Mouse (Mus musculus) lung, adult 2 months (tissue): ENCODE measurements around the gene Sept1. TPM values are rescaled to one million over a fixed set of nuclear protein-coding genes. Genes with fewer than 3 reads are reported as not detected.
A peak's percentile ranks its signal among the peaks of the same experiment; 100 is the strongest.

Experiments
- DNase-seq: peaks from one replicate; pipeline ENCODE4 v3.0.0; 2022
- H3K4me1 ChIP-seq: fragments of 200-500 bp; 2 replicates; pipeline ENCODE4 v1.6.1; 2011; ENCODE audit warnings: low read length; ENCODE audit not compliant: control insufficient read depth, insufficient read depth
- H3K4me3 ChIP-seq: fragments of 200-500 bp; replicated peaks from 2 replicates; pipeline ENCODE3; 2011; ENCODE audit warnings: low read depth, mild to moderate bottlenecking, control low read depth, low read length; ENCODE audit errors: extremely low read depth
- CTCF ChIP-seq: fragments of 200-500 bp; IDR thresholded peaks from 2 replicates; pipeline ENCODE4 v1.5.1; 2011; ENCODE audit warnings: mild to moderate bottlenecking, low read length, control low read depth; ENCODE audit not compliant: insufficient read depth
- POLR2A ChIP-seq: fragments of 200-500 bp; IDR thresholded peaks from 2 replicates; pipeline ENCODE4 v1.6.1; 2011; ENCODE audit warnings: low read depth, mild to moderate bottlenecking, control low read depth, low read length, borderline replicate concordance; ENCODE audit errors: extremely low read depth
- WGBS: fragments of 180-500 bp; shearing (Covaris S2); methylation state at CpG from one replicate; pipeline ENCODE4 v1.1.7; 2018; 5-methylcytosine and 5-hydroxymethylcytosine counted together
- polyA plus RNA-seq: library from polyadenylated mRNA; depleted of rRNA; stranded (reverse); fragments of >200 nt; gene quantifications from 2 replicates; pipeline ENCODE4 v1.2.3, GENCODE M21; 2012

Gene Sept1
- polyA plus RNA-seq, 1 experiment = 28.5 TPM

DNA sequence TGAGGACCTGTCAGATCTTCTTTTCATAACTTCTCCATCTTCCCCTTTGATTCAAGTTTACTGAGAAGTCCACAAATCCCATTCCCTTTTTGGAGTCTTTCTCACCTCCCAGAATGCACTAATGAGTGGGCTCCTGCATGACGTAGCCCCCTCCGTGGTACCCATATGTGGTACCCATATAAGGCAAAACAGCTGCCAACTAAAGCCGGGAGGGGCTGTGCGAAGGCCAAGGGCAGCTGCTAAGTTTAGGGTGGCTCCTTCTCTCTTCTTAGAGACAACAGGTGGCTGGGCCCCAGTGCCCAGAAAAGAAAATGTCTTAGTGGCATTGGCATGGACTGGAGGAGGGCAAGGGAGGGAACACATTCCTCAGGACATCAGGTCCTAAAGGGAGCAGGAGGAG is 22.7 kb downstream of the Sept1 start:
- TF ChIP-seq POLR2A (no peak), CTCF (no peak)
- DNase-seq = no peak
- H3K4me1 ChIP-seq = peaks cover 4% of the 10 kb centered on the region
- WGBS = 84% methylated on average over 4 of the region's 4 CpGs
- no peak overlapping the region for H3K4me3 ChIP-seq

DNA sequence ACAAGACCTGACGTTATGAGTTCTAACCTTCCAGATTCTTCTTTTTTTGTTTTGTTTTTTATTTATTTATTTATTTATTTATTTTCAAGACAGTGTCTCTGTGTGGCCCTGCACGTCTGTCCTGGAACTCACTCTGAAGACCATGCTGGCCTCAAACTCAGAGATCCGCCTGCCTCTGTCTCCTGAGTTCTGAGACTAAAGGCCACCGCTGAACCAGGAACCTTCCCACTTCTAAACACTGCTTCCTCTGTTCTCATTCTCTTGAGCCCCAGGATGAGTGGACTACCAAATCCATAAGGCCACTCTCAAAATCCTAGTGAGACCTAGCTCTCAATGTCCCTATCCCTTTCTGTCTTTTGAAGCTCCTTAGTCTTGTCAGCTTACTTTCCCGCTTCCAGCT is 23.1 kb downstream of the Sept1 start:
- 77% methylated on average over 5 of the region's 5 CpGs for WGBS
- DNase-seq = no peak
- TF ChIP-seq POLR2A (no peak), CTCF (no peak)
- Histone ChIP-seq H3K4me1 (peaks cover 4% of the 10 kb centered on the region), H3K4me3 (no peak overlapping the region)

DNA sequence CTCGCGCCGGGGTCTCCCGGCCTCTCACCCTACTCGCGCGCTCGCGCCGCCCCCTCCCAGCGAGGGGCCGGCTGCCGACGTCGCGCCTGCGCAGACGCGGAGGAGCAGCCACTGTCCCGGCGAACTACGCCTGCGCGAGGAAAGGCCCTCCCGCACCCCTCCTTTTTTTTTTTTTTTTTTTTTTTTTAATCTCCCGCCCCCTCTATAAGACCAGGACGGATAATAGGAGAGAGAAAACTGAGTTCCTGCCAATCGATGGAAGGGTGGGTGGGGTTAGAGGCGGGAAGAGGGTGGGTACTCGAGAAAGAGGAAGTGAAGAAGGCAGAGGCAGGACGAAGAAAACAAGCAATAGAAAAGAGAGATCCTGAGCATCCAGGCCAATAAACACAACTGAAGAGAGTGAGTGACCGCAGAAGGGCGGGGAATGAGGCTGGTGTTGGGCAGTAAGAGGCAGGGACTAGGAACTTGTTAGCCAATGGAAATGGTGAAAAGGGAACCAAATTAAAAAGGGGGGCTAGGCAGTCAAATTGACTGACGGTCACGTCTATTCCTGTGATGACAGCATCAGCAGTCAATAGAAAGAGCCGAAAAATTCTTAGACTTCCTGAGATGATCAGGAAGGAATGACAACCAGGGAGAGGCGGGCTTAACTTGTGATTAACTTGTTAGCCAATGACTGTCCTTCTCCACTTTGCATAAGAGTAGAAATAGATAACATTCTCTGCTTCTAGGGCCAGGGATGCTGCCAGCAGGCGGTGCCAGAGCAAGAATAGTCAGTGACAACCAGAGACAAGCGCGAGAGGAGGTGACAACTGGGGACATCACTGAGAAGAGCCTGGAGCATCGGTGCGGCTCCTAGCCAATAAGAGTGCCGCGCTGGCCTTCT is 24.1 kb downstream of the Sept1 start, which contains the start of gene Mylpf:
Mylpf (plus strand) TSS at position 338 of the 886 bp plus-strand sequence.
- WGBS = under 1% methylated on average over 44 of the region's 44 CpGs
- peak; percentile 85 for DNase-seq
- peaks cover 4% of the 10 kb centered on the region for H3K4me1 ChIP-seq
- peak within 1 kb of the TSS; percentile 83 for H3K4me3 ChIP-seq
- TF ChIP-seq POLR2A (peak; percentile 88; the same call in 1 of the 2 replicates), CTCF (peak; percentile 64)

DNA sequence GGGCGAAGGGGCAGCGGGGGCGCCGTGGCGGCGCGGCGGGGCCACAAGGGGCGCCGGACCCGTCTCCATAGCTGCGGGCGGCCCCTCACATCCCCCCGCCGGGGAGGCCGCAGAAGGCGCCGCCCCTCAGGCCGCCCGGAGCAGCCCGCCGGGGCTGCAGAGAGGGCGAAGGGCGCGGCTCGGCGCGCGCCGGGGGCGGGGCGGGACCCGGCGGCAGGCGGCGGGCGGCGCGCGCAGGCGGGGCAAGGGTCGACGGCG is 24.7 kb downstream of the Sept1 start, which contains the start of gene Tbc1d10b:
Tbc1d10b (minus strand) TSS at position 174 of the 258 bp plus-strand sequence.
- under 1% methylated on average over 28 of the region's 44 CpGs for WGBS
- TF ChIP-seq POLR2A (no peak), CTCF (no peak)
- DNase-seq = no peak
- peaks cover 4% of the 10 kb centered on the region for H3K4me1 ChIP-seq
- H3K4me3 ChIP-seq = peak within 1 kb of the TSS; percentile 83

DNA sequence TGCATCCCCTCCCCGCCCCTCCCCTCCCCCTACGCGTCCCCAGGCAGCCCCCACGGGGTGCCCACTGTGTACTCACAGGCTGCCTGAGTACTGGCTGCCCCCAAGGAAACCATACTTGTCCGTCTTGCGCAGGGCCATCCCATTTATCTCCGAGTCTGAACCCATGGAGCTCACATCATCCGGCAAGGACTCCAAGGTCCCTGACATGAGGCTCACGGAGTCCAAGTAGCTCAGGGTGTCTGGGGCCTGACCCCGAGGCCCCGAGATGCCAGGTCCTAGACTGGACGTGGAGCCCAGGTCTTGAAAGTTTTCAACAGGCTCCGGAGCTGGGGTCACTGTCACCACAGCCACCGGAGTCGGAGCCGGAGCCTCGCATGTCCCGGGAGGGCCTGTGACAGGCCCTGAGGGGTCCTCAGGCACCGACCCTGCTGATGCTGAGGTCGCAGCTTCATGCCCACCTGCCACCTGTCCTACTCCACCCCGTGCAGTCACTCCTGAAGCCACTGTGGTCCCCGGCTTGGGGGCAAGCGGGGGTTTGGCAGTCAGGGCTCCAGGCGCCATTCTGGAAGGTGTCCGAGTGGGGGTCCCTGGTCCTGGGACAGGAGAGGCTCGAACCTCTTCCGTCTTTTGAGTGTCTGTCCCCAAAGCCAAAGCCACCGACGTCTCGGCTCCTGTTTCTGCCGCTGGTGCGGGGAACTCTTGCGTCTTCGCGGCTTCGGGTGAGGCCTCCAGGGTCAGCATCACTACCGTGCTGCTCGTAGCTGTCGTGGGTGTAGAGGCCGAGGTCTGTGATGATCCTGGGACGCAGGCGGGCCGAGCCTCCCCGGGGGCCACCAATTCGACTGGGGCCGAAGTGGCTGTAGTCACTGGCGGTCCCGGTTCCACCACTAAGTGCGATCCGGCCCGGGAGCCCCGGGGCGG is 25.3 kb downstream of the Sept1 start:
- Histone ChIP-seq H3K4me3 (peak overlapping the region; percentile 83), H3K4me1 (peaks cover 4% of the 10 kb centered on the region)
- DNase-seq = no peak
- TF ChIP-seq POLR2A = no peak
- TF ChIP-seq CTCF = no peak
- WGBS = under 1% methylated on average over 53 of the region's 53 CpGs

DNA sequence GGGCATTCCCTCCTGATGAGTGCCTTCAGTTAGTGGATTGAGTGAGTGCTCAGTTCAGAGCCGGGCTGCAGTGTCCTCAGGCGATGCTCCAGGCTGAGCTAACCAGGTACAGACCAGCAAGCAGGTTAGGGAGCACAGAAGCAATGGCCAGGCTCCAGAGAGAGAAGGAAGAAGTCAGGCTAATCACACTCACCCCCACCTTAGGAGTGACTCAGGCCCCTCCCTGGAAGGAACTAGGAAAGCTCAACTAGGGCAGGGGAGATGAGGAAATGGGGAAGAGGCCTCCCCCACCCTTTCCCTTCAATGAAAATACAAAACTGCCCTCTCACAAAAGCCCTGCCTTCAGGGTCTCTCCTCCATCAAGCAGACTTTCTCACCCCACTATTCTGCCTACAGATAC is 26.3 kb downstream of the Sept1 start:
- DNase-seq = no peak
- TF ChIP-seq CTCF (no peak), POLR2A (no peak)
- H3K4me3 ChIP-seq = peak overlapping the region; percentile 83
- WGBS = 37% methylated on average over 2 of the region's 2 CpGs
- peaks cover 4% of the 10 kb centered on the region for H3K4me1 ChIP-seq

DNA sequence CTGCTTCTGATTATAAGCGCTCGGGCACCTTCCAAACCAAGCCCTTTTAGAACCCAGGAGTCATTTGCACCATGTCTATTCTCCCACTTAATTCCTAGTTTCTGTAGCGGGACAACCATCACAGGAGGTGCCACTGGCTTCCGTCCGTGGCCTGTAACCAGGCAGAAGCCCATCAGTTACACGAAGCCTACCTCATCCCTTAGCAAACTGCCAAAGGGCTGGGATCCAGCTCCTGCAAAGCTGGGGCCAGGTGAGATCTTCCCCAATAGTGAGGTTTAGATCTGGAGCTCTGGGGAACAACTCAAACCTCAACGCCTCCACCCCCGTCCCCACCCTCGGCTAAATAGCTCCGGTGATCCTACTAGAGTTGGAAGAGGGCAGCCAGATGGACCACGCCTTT is 36.4 kb downstream of the Sept1 start:
- WGBS = 49% methylated on average over 11 of the region's 11 CpGs
- DNase-seq = no peak
- Histone ChIP-seq H3K4me1 (peaks cover 9% of the 10 kb centered on the region), H3K4me3 (no peak overlapping the region)
- TF ChIP-seq CTCF (no peak), POLR2A (no peak)

DNA sequence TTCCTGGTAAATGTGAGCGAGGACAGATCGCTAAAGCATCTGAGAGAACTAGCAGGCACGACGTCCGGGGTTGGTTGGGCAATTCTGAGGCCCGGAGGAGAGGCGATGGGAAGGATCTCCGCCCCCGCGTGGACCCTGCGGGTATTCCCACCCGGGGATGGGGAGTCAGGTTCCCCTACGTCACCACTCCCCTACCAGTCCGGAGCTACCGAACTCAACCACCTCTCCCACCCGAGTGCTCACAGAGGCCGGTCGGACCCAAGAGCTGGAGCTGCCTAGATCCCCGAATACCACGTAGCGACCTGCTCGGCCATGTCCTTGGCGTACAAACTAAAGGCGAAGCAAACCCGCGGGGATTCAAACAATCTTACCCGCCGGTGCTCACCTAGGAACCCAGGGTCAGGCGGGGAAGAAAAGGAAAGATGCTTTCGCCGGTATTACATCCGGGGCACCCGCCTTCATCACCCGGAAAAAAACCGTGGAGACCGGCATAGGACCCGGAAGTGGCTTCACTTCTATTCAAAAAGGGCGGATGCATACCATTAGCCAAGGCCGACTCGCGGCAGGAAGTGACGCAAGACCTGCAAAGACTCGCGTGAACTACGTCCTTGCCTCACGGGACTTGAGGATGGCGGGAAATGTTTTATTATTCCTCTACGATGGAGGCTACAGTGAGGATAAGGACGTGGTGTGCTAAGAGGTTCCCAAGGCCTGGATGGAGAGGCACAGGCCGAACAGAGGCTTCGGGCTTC is 37.2 kb downstream of the Sept1 start, which contains the start of gene Cd2bp2:
Cd2bp2 (minus strand) TSS at position 507 of the 752 bp plus-strand sequence.
- Histone ChIP-seq H3K4me3 (peak within 1 kb of the TSS; percentile 82), H3K4me1 (peaks cover 9% of the 10 kb centered on the region)
- no peak for TF ChIP-seq CTCF
- TF ChIP-seq POLR2A = peak; percentile 52; the same call in 1 of the 2 replicates
- under 1% methylated on average over 51 of the region's 51 CpGs for WGBS
- peak; percentile 92 for DNase-seq

DNA sequence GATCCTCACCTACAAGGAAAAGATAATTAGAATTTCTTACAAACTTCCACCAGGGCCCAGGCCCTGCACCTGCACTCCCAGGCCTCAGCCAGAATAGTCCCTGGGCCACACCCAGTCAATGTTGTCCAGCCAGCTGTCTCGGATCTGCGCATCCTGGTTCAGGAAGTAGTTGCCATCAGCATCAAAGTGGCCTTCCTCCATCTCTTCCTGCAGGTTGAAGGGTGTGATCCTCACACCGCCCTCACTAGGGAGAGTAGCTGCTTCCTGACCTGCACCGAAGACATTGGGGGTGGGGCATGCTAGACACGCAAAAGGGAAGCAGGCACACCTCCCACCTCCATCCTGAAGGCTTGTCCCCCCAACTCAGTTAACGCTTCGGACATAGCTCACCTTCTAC is 38.3 kb downstream of the Sept1 start:
- no peak overlapping the region for H3K4me3 ChIP-seq

More for the DNA sequence above, 38.3 kb downstream of the Sept1 start:
- H3K4me1 ChIP-seq = peaks cover 9% of the 10 kb centered on the region
- DNase-seq = no peak
- TF ChIP-seq CTCF (no peak), POLR2A (no peak)
- WGBS = 42% methylated on average over 7 of the region's 7 CpGs
